Mouse (Mus musculus) left cerebral cortex, adult 8-10 months (tissue): ENCODE data around the gene Lat. TPM values are rescaled to one million over a fixed set of nuclear protein-coding genes. Genes with fewer than 3 reads are reported as not detected.
"Not testable (repeated sequence)": the region's sequence is repeated elsewhere in the genome, so short reads cannot be mapped to it uniquely, and the experiment has no call there.

Experiments
- DNase-seq, 2 experiments: peaks; one replicate each; pipeline ENCODE4 v3.0.0; 2022; ENCODE audit warnings: low spot score in 2 of 2
- microRNA-seq, 2 experiments: library from miRNA; unstranded; fragments of <30 nt; microRNA quantifications; one replicate each; pipeline ENCODE4 v1.2.0; 2022
- total RNA-seq, 4 experiments: library from RNA; stranded (reverse); gene quantifications; 2 replicates each; pipeline ENCODE4 v1.2.4; 2022

Gene Lat
- total RNA-seq, 4 experiments from 2014 or later, result 0.30 to 1.1 (median 0.84) TPM

DNA sequence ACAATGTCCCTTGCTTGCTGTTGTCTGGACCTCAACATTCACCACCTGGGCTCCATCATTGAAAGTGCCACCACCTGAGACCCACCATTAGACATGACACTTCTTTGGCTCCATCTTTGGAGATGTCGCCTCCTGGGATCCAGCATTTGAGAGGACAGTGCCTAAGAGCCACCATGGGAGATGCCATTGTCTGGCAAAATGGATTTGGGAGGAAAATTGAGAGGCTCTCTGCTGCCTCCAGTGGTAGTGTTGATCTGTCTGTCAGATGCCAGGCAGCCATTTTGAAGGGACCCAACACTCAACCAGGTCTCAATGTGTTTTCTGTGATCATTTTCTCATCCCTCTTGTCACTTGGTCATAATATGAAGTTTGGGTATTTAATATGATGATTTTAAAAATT is 33.8 kb downstream of the Lat start:
- DNase-seq, result no peak

DNA sequence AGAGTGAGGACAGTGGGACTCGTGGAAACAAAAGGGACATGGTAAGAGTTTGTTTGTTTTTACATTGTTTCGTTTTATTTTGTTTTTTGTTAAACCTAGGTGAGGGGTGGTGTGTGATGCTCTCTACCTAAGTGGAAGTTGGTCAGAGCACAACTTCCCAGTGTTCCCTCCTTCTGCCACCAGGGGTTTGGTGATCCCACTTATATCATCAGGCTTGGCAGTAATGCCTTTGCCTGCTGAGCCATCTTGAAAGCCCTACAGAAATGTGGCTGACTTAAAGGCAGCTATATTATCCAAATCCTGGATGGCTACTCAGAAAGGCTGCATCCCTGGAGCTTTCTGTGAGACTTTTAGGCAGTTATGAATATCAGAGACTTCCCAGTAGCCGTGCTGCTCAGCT is 36.7 kb downstream of the Lat start:
- DNase-seq, result no peak

DNA sequence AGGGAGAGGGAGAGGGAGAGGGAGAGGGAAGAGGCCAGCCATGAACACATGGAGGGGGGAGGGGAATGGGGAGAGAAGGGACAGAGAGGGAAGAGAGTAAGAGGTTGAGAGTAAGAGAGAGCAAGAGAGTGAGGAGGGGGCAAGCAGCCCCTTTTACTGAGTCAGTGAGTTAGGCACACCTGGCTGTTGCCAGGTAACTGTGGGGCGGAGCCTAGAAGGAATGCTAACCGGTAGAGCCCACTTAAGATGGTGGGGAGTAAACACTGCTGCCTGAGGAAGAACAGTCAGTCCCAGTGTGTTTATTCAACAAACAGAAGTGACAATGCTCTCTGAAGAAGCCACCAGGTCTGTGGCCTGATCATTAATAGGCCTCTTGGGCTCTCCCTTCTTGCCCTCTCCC is 38.7 kb downstream of the Lat start:
- DNase-seq, result no peak

DNA sequence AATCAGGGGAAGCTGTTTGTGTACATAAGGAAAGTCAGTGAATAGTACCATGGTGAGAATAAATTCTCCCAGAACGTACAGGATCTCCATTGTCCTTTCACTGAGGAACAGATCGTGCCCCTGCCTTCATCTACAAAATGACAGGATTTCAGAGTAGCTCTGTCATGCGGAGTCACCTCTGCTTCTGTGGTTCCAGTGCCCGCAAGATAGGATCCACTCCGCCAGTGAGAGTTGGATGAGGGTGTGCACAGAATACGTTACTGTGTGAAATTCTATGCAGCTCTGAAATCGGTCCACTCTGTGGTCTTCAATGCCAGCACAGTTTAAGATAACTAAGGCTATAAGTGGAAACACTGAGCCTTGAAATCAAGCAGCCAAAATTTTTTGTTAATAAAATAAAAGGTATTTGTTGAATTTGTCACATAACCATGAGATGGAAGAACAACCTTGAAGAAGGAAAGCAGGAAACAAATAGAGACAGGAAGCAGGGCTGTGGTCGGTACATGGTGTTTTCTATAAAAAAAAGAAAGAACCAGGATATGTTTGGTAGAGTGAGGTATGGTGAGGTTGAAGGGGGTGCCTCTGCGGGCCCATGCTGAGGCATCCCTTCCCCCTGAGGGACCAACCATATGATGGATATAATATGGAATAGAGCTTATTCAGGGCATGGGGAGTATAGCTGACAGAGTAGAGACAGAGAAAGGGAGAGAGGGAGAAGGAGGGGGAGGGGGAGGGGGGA is 39.3 kb downstream of the Lat start:
- no peak for DNase-seq

- DNase-seq, result not testable (repeated sequence)
These were observed 40.5 kb downstream of the Lat start for GRCm38 (mm10) chr7:126328848-126329247.

DNA sequence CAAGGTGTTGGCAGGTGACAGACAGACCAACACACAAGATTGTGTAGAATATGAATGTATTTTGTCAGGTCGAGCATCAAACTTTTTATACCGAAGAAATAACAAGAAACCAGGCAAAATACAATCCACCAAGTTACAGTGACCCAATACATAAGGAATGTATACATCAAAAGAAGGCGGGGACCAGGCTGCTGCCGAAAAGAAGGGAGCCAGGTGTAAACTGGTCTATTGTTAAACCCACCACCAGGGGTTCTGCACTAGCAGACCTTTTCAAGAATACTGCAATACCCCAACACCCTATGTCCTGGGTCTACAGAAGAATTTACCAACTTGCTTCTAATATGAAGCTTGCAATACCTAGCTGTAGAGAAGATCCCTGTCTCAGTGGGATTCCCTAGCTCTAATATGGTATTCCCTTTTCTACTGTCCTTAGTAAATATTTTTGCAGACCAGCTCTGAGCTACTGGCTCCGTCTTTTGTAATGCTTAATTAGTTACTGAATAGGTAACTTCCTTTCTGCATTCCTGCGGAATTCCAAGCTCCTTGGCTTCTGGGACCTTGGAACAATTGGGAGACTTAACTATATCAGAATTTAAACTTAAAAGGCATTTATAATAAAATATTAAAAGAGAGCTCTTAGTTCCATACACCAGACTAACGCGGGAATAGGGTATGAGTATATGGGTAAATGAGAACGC is 43.6 kb downstream of the Lat start:
- DNase-seq, result not testable (repeated sequence)

DNA sequence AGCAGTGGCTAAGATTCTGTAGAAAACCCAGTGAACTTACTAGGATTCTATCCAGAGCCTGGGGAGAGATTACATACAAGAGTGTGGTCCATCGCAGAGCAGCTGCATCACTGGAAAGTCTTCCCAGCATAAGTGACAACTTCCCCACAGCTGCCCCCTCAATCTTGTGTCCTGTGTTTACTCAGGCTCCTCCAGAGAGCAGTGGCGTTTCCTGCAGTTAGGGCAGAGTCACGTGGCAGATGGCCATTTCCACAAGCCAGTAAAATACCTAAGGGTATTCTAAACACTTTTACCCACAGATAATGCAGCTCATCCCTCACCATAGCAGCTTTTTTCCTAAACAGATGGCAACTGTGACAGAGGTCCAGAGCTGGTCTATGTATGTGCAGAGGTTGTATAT is 44.6 kb downstream of the Lat start:
- DNase-seq, result no peak

DNA sequence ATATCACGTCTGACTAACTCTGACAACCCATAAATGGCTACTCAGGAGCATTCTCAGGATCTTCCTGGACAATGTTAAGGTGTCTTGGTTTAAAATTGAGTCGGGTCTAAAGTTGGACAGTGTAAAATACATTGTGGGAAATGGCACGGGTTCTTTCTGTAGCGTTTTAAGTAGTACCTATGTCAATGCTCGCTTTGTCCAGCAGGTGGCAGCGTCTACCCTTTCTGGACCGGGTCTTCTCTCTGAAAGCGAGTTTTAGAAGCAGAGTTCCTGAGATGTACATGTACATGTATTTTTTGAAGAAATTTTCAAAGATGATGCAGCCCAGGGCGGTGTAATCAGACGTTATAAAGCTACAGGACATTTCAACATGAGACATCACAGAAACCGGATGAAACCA is 45.6 kb downstream of the Lat start:
- DNase-seq, result peak; percentile 12 to 79

GRCm38 (mm10) chr7:126314273-126314672 is 55.1 kb downstream of the Lat start:
- DNase-seq, result no peak

Small RNAs within 50 kb of the gene (microRNA-seq; reads per million reads assigned to microRNA genes)
- 0 reads per million in 2 experiments for gene Mir7058

Other genes starting within 250 kb of the Lat start
- gene Xpo6, start 169.1 kb downstream of the Lat start, total RNA-seq, result 100 to 1,000 TPM in 1 of 4 experiments, 10 to 100 TPM in 3; 88.8 to 104 (median 97.5) TPM
- 10 to 100 TPM; 50.0 to 62.1 (median 56.5) TPM for gene Sbk1, start 97.0 kb downstream of the Lat start, total RNA-seq
- gene Spns1, start 7.9 kb upstream of the Lat start, total RNA-seq, result 10 to 100 TPM; 69.2 to 85.9 (median 79.1) TPM
- 1 to 10 TPM; 4.4 to 6.4 (median 5.3) TPM for gene Nfatc2ip, start 27.2 kb upstream of the Lat start, total RNA-seq
- gene Cd19, start 45.3 kb upstream of the Lat start, total RNA-seq, result not detected
- gene Rabep2, start 59.2 kb upstream of the Lat start, total RNA-seq, result 10 to 100 TPM; 12.0 to 16.0 (median 13.7) TPM
- 1 to 10 TPM in 3 of 4 experiments, under 1 TPM in 1; 0.95 to 9.4 (median 5.3) TPM for gene Atp2a1, start 93.5 kb upstream of the Lat start, total RNA-seq
- gene Sh2b1, start 105.9 kb upstream of the Lat start, total RNA-seq, result 10 to 100 TPM; 64.2 to 70.0 (median 67.1) TPM
- 10 to 100 TPM; 77.6 to 99.8 (median 84.1) TPM for gene Tufm, start 117.8 kb upstream of the Lat start, total RNA-seq
- gene Atxn2l, start 133.9 kb upstream of the Lat start, total RNA-seq, result 100 to 1,000 TPM in 3 of 4 experiments, 10 to 100 TPM in 1; 98.1 to 122 (median 112) TPM
- 100 to 1,000 TPM; 173 to 189 (median 180) TPM for gene Eif3c, start 196.8 kb upstream of the Lat start, total RNA-seq
- gene Apobr, start 215.4 kb upstream of the Lat start, total RNA-seq, result 1 to 10 TPM in 2 of 4 experiments, under 1 TPM in 2; 0.63 to 1.4 (median 1.0) TPM
- gene Cln3, start 216.2 kb upstream of the Lat start, total RNA-seq, result 10 to 100 TPM; 28.5 to 49.0 (median 38.7) TPM
- not detected for gene Il27, start 225.4 kb upstream of the Lat start, total RNA-seq